Mouse (Mus musculus): Measurements from ENCODE around the gene Hnrnpa1.

Hnrnpa1 gene

DNA sequence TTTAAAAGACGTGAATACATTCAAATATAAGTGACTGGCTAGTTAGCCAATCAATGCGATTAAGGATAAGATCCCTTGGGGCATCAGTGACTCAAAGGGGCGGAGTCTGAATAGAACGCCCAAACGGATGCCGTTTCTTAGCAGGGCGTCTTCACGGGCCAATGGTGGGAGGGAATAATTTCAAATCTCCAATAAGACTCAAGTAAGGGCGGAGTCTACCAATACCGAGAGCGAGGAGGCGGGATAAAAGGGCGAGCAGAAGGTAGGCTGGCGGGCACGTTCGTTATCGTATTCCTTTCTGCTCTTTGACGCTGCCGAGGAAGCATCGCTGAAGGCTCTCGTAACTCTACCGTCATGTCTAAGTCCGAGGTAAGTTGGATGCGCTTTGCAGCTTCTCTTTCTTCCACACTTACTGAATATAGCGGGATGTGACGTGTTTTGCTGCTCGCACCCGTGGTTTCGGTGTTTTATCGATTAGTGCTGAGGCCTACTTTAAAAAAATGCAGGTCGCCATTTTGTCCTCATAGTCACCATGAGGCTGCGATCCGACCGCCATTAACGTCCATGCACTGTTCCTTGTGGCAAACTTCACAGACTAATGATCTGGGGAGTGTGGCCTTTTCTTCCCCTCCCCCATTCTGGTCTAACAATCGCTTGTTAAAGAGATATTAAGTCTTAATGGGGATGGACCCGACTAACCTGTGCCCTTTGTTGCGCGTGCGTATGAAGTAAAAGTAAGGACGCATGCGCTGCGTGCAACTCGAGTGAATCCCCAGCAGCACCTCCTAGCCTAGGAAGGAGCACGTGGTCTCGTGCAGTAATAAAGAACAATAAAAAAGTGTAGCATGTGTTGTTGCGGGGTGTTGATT, at the start of gene Hnrnpa1:
Gene Hnrnpa1, plus strand, starts transcription at position 273 of the 869 bp plus-strand sequence.
- DNase-seq (ENCODE audit: low spot score in 2 of 2): peak; percentile 98

DNA sequence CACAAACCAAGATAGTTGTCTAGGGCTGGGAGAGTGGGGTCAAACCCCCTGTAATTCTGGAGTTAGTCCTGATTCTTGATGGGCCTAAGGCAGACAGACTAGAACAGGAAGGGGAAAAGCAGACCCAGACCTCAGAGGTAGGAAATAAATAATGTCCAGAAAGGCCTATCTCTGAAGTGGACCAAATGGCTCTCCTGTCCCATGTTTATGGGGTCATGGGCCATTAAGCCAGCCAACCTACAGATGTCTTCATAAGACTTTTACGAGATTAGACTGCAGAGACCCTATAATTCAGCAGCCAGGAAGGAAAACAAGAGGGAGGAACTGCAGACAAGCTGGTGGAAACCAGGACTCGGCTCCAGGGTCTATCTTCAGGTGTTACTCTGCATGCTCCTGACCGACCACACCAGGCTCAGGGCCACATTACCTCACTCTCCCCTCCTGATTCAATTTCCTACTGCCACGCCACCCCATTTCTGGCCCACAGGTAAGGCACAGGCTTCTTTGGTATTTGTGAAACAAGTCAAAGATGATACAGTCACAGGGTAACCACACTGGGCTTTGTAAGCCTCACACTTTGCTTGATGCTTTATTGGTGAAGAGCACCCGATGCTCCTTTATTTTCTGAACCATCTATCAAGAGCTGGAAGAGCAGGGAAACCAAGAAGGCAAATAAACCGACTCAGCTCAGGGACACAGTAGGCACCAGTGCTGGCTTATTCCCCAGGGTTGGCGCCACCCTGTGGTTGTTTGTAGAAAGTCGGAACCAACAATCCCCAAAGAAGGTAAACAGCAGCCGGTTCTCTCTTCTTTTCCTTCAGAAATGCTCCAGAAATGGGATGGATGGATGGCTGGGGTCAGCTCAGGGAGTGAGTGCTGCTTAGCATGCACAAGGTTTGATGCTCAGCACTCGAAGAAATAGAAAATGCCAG, 49.4 kb upstream of the Hnrnpa1 start:
- no peak for DNase-seq (ENCODE audit: low spot score in 2 of 2)

DNA sequence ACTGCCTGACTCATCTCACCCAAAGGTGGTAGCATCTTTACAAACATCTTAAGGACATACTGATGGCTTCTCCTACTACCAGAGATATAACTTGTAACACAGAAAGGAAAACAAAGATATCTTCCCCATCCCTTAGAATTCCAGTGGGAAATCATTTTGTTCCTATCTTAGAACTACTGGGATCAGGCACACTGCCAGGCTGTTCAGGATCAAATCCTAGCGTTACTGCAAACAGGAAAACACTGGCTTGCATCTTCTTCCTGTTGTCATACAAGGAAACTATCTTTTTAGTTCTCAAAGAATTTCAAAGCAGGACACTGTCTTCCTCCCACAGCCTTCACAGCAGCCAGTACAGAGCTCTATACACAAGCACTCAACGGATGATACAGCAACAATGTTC, 46.6 kb upstream of the Hnrnpa1 start:
- peak in 1 of 2 experiments; percentile 38 for DNase-seq (ENCODE audit: low spot score in 2 of 2)

DNA sequence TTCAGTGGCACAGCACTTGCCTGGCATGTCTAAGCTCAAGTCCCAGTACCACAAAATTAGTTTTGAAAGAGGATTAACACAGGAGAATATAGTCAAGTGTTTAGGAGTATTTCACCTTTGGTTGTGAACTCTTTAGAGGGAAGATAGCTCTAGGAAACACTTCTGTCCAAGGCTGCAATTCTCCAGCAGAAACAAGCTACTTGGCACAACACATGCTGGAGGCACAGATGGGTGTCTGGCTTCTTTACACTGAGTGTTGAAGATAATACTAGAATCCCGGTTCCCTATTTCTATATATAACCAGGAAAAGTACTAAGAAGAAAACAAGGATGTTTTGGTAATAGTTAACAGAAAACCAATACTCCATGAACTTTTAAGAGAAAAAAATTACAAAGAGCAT, 43.4 kb upstream of the Hnrnpa1 start:
- no peak for DNase-seq (ENCODE audit: low spot score in 2 of 2)

DNA sequence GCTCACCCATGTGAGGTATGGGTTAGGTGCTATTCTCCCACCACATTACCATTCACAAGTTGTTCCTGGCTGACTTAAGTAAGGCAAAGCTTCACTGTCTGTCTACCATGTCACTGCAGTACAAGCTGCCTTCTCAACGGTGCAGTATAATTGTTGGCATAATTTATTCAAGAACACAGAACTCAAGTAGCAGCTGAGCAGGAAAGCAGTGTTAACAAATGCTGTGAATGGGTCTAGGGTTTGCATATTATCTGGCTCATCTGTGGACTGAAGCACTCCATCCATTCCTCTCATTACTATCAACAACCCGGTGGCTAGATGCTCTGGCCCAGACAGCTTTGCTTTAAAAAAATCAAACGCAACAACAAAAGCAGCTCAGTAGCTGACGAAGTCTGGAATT, 42.4 kb upstream of the Hnrnpa1 start:
- DNase-seq (ENCODE audit: low spot score in 2 of 2): no peak

DNA sequence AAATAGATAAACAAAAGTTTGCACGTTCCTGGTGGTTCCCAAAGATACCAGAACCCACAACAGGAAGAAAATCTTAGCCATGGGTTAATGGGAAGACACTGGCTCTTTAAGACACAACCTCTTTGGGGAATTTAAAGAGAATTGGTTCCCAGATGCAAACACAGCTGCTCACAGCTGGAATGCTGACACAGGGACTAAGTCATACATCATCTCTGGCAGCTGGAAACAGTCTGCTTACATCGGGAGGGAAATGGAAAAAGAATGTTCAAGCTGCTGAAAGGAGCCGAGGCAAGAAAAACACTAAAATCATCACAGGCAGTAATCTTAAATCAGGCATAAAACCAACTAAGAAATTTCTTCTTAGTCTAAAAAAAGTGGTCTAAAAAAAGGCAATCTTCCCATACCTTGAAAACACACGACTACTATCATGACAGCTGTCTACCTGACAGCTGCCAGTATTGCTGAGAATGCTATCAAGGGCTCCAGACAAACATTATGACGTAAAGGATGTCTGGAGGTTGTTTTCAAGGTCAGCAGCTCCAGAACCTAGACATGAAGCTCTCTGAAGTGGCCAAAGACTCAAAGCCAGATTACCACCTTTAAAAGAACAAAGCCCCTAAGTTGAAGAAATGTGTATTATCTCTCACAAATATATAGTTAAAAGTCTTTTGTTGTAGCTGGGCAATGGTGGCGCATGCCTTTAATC, 38.0 kb upstream of the Hnrnpa1 start:
- DNase-seq (ENCODE audit: low spot score in 2 of 2): peak; percentile 81

DNA sequence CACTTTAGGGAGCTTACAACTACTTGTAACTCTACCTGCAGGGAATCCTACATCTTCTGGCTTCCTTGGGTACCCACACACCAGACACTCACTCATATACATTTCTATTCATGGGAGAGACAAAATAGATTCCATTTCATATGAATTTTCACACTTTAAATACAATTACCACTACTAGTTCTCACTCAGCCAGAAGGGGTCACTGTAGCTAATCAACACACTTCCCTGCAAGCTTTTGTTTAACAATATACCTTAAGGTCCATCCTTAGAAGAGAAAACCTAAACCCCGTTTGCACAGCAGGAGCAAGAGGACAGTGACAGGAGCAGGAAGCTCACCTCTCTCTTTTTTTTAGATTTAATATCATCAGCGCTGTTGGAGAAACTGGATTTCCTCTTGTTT, 35.1 kb upstream of the Hnrnpa1 start:
- no peak for DNase-seq (ENCODE audit: low spot score in 2 of 2)

DNA sequence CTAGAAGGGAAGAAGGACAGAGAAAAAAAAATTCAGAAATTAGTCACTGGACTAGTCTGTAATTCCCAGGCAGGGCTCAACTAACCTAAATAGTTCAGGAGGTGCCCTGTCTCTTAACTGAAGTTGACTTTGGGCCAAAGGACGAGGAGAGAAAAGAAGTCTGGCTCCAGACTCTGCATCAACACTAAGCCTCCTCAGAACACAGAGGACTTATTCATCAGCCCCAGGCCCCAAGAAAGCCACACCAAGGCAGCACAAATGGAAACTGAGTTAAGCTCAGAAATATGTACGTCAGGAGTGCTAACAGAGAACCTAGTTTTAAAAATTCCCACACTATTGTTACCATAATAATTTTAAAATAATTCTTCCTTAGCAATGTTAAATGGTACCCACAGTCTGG, 26.1 kb upstream of the Hnrnpa1 start:
- DNase-seq (ENCODE audit: low spot score in 2 of 2): peak in 1 of 2 experiments; percentile 19

DNA sequence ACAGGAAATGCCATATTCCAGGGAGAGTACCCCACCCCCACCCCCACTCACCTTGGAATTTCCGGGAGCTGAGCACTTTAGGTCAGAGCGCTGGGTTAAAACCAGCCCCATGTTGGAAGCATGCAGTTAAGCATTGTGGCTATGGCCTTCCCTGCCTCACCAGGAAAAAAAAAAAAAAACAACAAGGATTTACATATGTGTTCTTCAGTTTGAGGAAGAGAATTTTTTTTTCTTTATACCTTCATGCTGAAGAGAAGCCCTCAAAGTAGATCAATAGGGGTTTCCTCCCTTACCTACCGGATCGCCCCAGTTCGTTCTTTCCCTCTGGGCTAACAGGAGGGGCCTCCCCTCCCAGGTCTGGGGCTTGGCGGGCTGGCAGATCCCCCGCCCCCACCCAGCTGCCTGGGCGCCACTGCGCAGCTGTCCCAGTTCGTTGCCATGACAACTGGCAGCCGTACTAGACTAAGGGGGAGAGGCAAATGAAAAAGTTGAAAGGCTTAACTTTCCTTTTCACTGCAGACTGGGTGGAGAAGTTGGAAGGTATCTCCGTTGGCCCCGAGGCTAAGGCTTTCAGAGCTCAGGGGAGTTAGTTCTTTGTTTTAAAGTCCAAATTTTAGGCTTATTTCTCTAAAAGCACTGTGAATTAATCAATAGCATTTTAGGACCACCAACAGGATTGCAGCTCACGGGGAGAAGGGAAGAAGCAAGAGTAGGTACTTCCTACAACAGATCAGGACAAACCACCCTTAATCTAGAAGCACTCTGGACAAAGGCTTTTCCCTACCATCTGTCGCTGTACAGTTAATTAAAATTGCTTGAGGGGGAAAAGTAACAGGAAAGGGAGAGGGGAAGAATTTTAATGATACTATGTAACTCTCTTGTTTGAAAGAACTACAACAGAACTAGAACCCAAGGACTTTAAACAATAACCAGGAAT, 25.0 kb upstream of the Hnrnpa1 start:
- peak; percentile 84 to 86 for DNase-seq (ENCODE audit: low spot score in 2 of 2)

DNA sequence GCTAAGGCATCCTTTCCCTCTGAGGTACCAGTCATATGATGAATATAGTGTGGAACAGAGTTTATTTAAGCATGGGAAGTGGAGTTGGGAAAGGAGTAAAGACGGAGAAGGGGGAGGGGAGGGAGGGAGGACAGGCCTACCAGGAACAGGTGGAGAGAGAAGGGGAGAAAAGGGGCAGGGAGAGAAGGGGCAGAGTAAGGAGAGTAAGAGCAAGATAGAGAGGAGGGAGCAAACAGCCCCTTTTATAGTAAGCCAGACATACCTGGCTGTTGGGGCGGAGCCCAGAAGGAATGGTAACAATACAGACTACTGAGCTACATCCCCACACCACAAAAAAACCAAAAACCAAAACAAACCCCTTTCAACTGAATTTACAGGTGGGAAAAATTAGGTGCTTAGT, 24.2 kb upstream of the Hnrnpa1 start:
- no peak for DNase-seq (ENCODE audit: low spot score in 2 of 2)

DNA sequence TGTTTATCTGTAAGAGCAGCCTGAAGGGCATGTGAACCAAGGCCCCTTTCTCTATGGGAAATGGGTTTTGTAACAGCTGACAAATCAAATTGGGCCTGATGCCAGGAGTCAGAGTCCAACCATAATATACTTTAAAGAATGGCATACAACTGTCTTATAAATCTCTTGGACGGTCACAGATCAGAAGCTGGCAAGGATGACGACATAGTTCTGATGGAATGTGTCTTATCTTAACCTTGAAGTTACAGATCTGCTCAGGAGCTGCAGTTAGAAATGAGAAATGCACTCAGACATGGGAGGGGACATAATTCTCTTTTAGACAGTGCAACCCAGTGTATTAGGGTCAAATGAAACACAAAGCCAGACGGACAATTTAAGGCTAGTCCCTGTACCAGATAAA, 19.4 kb upstream of the Hnrnpa1 start:
- no peak for DNase-seq (ENCODE audit: low spot score in 2 of 2)

DNA sequence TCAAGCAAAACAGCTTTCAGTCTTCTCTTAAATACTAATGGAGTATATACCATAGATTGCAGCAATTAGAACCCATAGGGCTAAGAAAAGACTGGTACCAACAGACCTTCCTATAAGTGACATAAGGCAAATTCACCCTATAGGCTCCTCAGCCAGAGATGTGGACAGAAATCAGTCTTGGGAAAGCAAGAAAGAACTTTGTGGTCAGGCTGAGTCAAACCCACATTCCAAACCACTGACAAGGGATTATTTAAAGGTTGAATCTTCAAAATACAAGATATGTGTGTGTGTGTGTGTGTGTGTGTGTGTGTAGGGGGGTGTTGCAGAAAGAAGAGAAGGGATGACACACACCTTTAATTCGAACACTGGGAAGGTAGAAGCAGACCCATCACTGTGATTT, 18.8 kb upstream of the Hnrnpa1 start:
- DNase-seq (ENCODE audit: low spot score in 2 of 2): no peak

DNA sequence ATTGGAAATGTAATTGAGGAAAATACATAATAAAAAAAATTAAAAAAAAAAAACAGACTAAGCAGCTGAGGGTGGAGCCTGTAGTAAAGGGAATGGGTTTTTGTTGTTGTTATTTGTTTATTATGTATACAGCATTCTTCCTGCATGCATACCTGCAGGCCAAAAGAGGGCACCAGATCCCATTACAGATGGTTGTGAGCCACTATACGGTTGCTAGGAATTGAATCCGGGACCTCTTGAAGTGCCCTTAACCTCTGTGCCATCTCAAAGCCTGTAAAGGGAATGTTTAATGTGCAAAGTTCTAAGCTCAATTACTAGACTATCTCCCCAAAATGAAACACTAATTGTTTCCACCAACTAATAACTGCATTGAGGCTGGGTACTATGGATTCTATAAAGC, 16.1 kb upstream of the Hnrnpa1 start:
- no peak for DNase-seq (ENCODE audit: low spot score in 2 of 2)

DNA sequence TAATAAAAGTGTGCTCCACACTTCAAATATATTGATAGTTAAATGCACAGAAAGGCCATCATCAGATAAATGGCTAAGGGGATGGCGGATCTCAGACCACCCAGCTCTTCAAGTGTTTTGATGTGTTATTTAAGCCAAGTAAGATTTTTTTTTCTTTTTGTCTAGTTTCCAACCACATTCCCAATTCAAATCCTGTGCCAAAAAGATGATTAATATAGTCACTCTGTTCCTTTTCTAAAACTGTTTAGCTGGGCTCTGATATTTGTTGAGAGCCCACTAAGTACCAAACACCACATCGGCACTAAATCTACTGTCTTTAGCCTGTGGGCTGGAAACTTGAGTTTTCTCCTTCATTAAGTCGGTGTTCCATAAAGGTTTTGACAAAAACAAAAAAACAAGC, 13.2 kb upstream of the Hnrnpa1 start:
- no peak for DNase-seq (ENCODE audit: low spot score in 2 of 2)

DNA sequence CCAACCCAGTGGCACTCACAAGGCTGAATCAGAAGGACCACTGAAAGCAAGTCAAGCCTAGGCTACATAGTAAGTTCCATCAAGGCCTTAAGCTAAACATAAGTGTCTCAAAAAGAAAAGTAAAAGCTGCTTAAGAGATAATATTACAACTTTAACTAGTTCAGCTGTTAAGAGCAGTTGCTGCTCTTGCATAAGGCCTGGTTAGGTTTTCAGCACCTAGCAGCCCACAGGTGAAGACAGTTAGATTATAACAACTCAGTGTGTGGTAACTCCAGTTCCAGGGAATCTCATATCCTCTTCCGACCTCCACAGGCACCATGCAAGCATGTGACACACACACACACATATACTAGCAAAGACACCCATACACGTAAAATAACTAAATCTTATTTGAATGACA, 12.7 kb upstream of the Hnrnpa1 start:
- DNase-seq (ENCODE audit: low spot score in 2 of 2): no peak

DNA sequence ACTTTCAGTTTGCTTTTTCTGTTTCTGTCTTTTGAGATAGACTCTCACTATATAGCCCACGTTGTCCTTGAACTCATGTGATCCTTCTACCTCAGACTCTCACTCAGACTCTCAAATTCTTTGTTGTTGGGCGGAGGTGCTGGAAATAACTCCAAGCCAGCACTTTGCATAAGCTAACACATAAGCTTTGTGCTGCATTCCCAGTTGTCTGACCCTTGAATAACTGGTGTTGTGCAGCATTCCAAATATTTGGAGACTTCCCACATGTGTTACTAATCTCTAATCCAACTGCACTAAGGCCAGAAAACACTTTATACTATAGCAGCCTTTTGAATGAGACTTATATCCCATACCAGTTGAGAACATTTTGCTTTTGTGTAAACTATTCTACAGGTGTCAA, 11.3 kb upstream of the Hnrnpa1 start:
- no peak for DNase-seq (ENCODE audit: low spot score in 2 of 2)

DNA sequence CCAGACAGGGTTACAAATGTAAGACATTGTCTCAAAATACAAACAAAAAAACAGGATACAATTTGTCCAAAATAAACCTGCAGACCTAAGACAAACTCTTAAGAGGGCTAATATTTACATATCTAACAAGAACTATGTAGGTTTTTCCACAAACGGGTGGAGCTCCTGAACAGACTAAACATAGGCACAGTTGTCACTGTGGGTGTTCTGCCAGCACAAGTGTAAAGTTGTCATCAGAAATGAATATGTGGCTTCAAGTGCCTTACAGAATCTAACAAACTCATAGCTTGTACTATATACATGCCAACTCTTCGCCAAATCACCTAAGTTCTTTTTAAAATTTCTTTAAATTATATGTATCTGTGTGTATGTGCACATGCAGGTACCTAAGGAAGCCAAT, 7.1 kb upstream of the Hnrnpa1 start:
- no peak for DNase-seq (ENCODE audit: low spot score in 2 of 2)

DNA sequence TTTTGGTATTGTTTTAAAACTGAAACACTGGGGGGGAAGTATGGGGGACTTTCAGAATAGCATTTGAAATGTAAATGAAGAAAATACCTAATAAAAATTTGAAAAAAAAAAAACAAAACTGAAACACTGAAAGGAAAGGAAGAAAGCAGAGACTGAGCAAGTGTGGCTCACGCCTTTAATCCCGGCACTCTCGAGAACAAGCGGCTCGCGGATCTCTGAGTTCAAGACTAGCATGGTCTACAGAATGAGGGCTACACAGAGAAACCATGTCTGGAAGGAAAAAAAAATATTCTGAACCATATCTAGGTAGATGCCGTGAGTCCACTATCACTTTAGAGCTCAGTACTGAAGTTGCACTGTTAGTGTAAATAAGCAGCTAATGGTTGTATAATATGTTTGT, 2.9 kb upstream of the Hnrnpa1 start:
- no peak for DNase-seq (ENCODE audit: low spot score in 2 of 2)

DNA sequence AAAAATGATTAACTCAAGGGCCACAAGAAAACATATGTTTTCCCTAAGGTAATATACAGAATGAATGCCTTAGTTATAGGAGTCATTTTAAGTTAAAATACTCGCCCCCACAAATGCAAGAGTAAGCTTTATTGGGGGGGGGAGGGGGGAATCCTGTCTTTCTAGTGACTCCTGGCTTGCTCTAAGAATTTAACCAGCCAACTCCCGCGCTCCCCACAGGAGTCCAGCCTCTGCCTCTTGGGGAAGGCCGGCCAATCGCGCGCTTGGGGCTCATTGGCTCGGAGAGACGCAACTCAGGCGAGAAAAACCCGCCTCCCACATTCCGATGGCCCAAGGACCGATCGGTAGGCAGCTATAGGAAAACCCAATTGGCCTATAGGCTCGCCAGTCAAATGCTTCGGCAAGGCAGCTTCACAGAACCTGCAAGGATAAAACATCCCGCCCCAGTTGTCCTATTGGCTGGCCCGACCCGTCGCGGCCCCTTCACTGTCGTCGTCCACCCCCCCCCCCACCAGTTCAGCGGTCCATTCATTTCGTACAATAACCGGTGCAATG, 1.0 kb upstream of the Hnrnpa1 start:
- DNase-seq (ENCODE audit: low spot score in 2 of 2): peak; percentile 94 to 95

DNA sequence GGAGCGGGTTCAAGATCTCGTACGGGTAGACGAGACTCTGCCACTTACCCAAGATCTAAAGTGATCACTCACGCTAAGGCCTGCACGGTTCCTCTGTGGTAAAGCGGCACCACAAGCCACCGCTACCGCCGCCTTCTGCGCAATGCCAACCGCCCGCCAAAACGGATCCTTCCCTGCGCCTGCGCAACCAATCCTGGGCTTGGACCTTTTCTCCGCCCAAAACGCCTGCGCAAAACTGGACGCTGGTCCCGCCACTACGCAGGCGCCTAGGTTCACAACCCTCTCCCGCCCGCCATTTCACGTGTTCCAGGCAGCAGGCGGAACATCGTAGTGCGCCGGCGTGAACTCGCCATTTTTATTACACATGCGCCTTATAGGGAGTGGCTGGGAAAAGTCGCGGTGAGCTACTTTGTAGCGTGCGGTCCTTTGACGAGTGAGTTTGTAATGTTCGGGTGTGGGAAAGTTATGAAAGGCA, 510 bp upstream of the Hnrnpa1 start, which contains the start of gene Cbx5:
Gene Cbx5, minus strand, starts transcription at position 132 of the 475 bp plus-strand sequence.
- peak; percentile 99 for DNase-seq (ENCODE audit: low spot score in 2 of 2)
